Mouse (Mus musculus) ES-E14 (cell line): Measurements from ENCODE around the gene Gramd1b.

Experiments used
- CHD2 ChIP-seq: IDR thresholded peaks from 2 replicates; pipeline ENCODE4 v1.6.1; 2014; ENCODE audit warnings: mild to moderate bottlenecking, low read depth, low read length, inconsistent platforms
- HCFC1 ChIP-seq: IDR thresholded peaks from 2 replicates; pipeline ENCODE4 v1.6.1; 2012; ENCODE audit warnings: low read length, inconsistent platforms, borderline replicate concordance; ENCODE audit not compliant: insufficient read depth
- MAFK ChIP-seq: IDR thresholded peaks from 2 replicates; pipeline ENCODE4 v1.6.1; 2014; ENCODE audit warnings: mild to moderate bottlenecking, low read depth, low read length, inconsistent platforms; ENCODE audit not compliant: insufficient read depth
- ZC3H11A ChIP-seq: IDR thresholded peaks from 2 replicates; pipeline ENCODE4 v1.6.1; 2012; ENCODE audit warnings: low read depth, mild to moderate bottlenecking, inconsistent platforms, low read length, borderline replicate concordance
- ZNF384 ChIP-seq: IDR thresholded peaks from 2 replicates; pipeline ENCODE4 v1.6.1; 2012; ENCODE audit warnings: low read depth, low read length, inconsistent platforms

DNA sequence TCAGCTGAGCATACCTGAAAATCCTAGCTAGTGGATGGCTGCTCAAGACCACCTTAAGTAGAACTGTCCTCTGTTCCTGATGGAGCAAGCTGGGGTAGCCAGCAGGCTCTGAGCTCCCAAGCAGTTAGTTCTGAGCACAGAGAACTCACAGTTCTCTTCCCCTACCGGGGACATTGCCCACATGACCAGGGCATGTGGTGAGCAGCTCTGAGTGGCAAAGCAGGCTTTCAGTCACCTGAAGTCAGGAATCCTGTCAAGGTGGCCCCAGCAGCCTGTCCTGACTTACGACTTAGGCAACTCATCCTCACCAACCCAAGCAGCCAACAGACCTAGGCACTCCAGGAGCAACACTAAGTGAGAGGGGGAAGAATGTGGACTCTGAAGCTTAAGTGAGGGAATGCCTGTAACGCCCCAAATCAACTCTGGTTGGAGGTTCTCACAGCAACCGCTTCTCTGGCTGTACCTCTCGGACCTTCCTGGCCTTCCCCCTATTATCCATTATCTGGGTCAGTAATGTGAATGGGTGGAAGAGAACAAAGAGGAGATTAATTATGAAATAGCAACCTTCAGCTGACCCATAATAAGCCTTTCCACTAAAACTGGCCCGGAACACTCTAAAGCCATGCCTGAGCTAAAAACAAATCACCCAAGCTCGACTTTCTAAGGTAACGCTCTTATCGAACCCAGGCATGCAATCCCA, 154.3 kb downstream of the Gramd1b start:
- TF ChIP-seq MAFK: no peak
- TF ChIP-seq ZNF384: no peak
- no peak for TF ChIP-seq ZC3H11A
- TF ChIP-seq CHD2: no peak
- TF ChIP-seq HCFC1: no peak
